ENCODE assay signal across 28 mouse cellular contexts in genomic region chr3:113905162-113905561, GRCm38 (mm10).
"Had no signal": no experiment of that assay in that cellular context is flagged by ENCODE, and none has a peak within 500 bp of the region (broad histone marks: within the 10 kb centered on the region; RNA-seq: fewer than 3 reads in every experiment).

No protein-coding gene starts in this region.

- H3K27ac ChIP-seq: left cerebral cortex, adult 2 months; limb, embryonic 10.5 days; limb, embryonic 12.5 days; limb, embryonic 13.5 days; limb, embryonic 15.5 days; liver, embryonic 12.5 days; liver, embryonic 13.5 days; liver, embryonic 14.5 days; liver, embryonic 15.5 days; lung, embryonic 15.5 days; macrophage; midbrain, embryonic 13.5 days; neural tube, embryonic 12.5 days had no signal

- H3K36me3 ChIP-seq: limb, embryonic 10.5 days; limb, embryonic 12.5 days; limb, embryonic 13.5 days; limb, embryonic 15.5 days; liver, embryonic 12.5 days; liver, embryonic 13.5 days; liver, embryonic 15.5 days; lung, embryonic 15.5 days; midbrain, embryonic 13.5 days; neural tube, embryonic 12.5 days had no signal

- H3K4me1 ChIP-seq: limb, embryonic 10.5 days; limb, embryonic 12.5 days; limb, embryonic 13.5 days; limb, embryonic 15.5 days; liver, embryonic 12.5 days; liver, embryonic 13.5 days; liver, embryonic 15.5 days; lung, embryonic 15.5 days; megakaryocyte, embryonic 14.5 days; neural tube, embryonic 12.5 days had no signal

- H3K27me3 ChIP-seq: limb, embryonic 12.5 days; limb, embryonic 13.5 days; limb, embryonic 15.5 days; liver, embryonic 12.5 days; liver, embryonic 13.5 days; liver, embryonic 15.5 days; lung, embryonic 15.5 days; megakaryocyte, embryonic 14.5 days; midbrain, embryonic 13.5 days; neural tube, embryonic 12.5 days had no signal

- ATAC-seq: liver, embryonic 12.5 days; liver, postnatal 0 days; lung, postnatal 0 days; midbrain, embryonic 13.5 days had no signal

- H3K9ac ChIP-seq: limb, embryonic 12.5 days; limb, embryonic 13.5 days; limb, embryonic 15.5 days; liver, embryonic 12.5 days; liver, embryonic 13.5 days; liver, embryonic 14.5 days; liver, embryonic 15.5 days; liver, postnatal 0 days; lung, embryonic 14.5 days; lung, embryonic 15.5 days; midbrain, embryonic 13.5 days; neural tube, embryonic 12.5 days had no signal

- H3K4me3 ChIP-seq: left cerebral cortex, adult 2 months; limb, embryonic 10.5 days; limb, embryonic 12.5 days; limb, embryonic 13.5 days; limb, embryonic 15.5 days; liver, embryonic 12.5 days; liver, embryonic 13.5 days; liver, embryonic 15.5 days; lung, embryonic 15.5 days; megakaryocyte, embryonic 14.5 days; midbrain, embryonic 13.5 days; myocyte; neural tube, embryonic 12.5 days had no signal

- DNase-seq: layer of hippocampus, postnatal 36 days; left cerebral cortex, postnatal 4 days; liver; liver, embryonic 13.5 days; liver, postnatal 0 days; lung, adult 18-20 months; lung, adult 2 months; lung, embryonic 14.5 days; lung, postnatal 10 days; lung, postnatal 14 days; lung, postnatal 36 days; lung, postnatal 4 days had no signal

- H3K4me2 ChIP-seq: limb, embryonic 12.5 days; limb, embryonic 13.5 days; limb, embryonic 15.5 days; liver, embryonic 11.5 days; liver, embryonic 12.5 days; liver, embryonic 13.5 days; liver, embryonic 15.5 days; lung, embryonic 14.5 days; lung, embryonic 15.5 days; midbrain, embryonic 13.5 days; neural tube, embryonic 12.5 days had no signal

- H3K9me3 ChIP-seq: limb, embryonic 10.5 days; limb, embryonic 12.5 days; limb, embryonic 13.5 days; limb, embryonic 15.5 days; liver, embryonic 12.5 days; liver, embryonic 13.5 days; liver, embryonic 15.5 days; lung, embryonic 15.5 days; megakaryocyte, embryonic 14.5 days; midbrain, embryonic 13.5 days; neural tube, embryonic 12.5 days had no signal
